8 mouse cellular contexts compared by ENCODE assay signal in genomic region chr9:104262016-104262762, GRCm38 (mm10). TPM values are rescaled to one million over a fixed set of nuclear protein-coding genes. Genes with fewer than 3 reads are reported as not detected.
DNase-seq lines count a peak whose midpoint lies in the region; ATAC-seq lines count a peak whose summit lies in the region.

No protein-coding gene starts in this region.

- peak; percentile 35; the same call in 1 of the 2 replicates for ATAC-seq in erythroblast, adult 5-6 weeks (replicated peaks; ENCODE audit: low FRiP score, poor library complexity, severe bottlenecking)
- ATAC-seq in intestine, embryonic 14.5 days (replicated peaks; ENCODE audit: low FRiP score, low TSS enrichment, low read depth): peak; percentile 63
- peak; percentile 48 for ATAC-seq in liver, embryonic 12.5 days
- ATAC-seq in neural tube, embryonic 11.5 days (ENCODE audit: insufficient read depth, low FRiP score, low TSS enrichment): peak; percentile 65

- peaks cover 17% of the 10 kb centered on the region for H3K4me1 ChIP-seq in intestine, embryonic 14.5 days (replicated peaks; ENCODE audit: control insufficient read depth, insufficient read depth, low read length)
- H3K4me1 ChIP-seq in liver, embryonic 12.5 days: peaks cover 35% of the 10 kb centered on the region
- H3K4me1 ChIP-seq in neural tube, embryonic 11.5 days (ENCODE audit: control insufficient read depth, insufficient read depth, low read length): 0 out of 2 replicates have a peak, but pooled peaks cover 2% of the 10 kb centered on the region

- H3K9me3 ChIP-seq in intestine, embryonic 14.5 days (ENCODE audit: control insufficient read depth, low read length): no peaks in the 10 kb centered on the region
- no peaks in the 10 kb centered on the region for H3K9me3 ChIP-seq in liver, embryonic 12.5 days (replicated peaks)
- no peaks in the 10 kb centered on the region for H3K9me3 ChIP-seq in neural tube, embryonic 11.5 days (ENCODE audit: control insufficient read depth, low read length)

- H3K27me3 ChIP-seq in intestine, embryonic 14.5 days (replicated peaks; ENCODE audit: control insufficient read depth, insufficient read depth, low read length): no peaks in the 10 kb centered on the region
- no peaks in the 10 kb centered on the region for H3K27me3 ChIP-seq in liver, embryonic 12.5 days (replicated peaks)
- no peaks in the 10 kb centered on the region for H3K27me3 ChIP-seq in neural tube, embryonic 11.5 days (ENCODE audit: control insufficient read depth, insufficient read depth, low read length)

- peak overlapping the region; percentile 77 for H3K4me3 ChIP-seq in intestine, embryonic 14.5 days (ENCODE audit: low read depth, low read length)
- peak overlapping the region; percentile 96 for H3K4me3 ChIP-seq in liver, embryonic 12.5 days
- H3K4me3 ChIP-seq in neural tube, embryonic 11.5 days (ENCODE audit: low read depth, low read length): peak overlapping the region; percentile 94

- peak overlapping the region; percentile 87 for H3K27ac ChIP-seq in intestine, embryonic 14.5 days (ENCODE audit: low read depth)
- peak overlapping the region; percentile 83 for H3K27ac ChIP-seq in liver, embryonic 12.5 days
- H3K27ac ChIP-seq in neural tube, embryonic 11.5 days (ENCODE audit: low read depth, low read length): peak overlapping the region; percentile 81

- DNase-seq in lung, adult 18-20 months: peak; percentile 41 to 48
- no peak for DNase-seq in lung, postnatal 25 days (ENCODE audit: low spot score)
- peak; percentile 16 for DNase-seq in T-cell, adult 2 months (ENCODE audit: low spot score)
- DNase-seq in intestine, embryonic 14.5 days (ENCODE audit: low spot score): no peak
- no peak for DNase-seq in neural tube, embryonic 11.5 days (ENCODE audit: low spot score)
- no peak for DNase-seq in ovary, postnatal 10 days (ENCODE audit: low spot score)

- 0 out of 2 replicates have a peak, but pooled peaks cover 4% of the 10 kb centered on the region for H3K36me3 ChIP-seq in intestine, embryonic 14.5 days (ENCODE audit: control insufficient read depth, insufficient read depth, low read length)
- H3K36me3 ChIP-seq in liver, embryonic 12.5 days: no peaks in the 10 kb centered on the region
- H3K36me3 ChIP-seq in neural tube, embryonic 11.5 days (ENCODE audit: control insufficient read depth, insufficient read depth, low read length): no peaks in the 10 kb centered on the region

- WGBS in intestine, embryonic 14.5 days: 1% methylated on average over 31 of the region's 46 CpGs
- under 1% methylated on average over 44 of the region's 46 CpGs for WGBS in liver, embryonic 12.5 days (ENCODE audit: insufficient replicate concordance)
- under 1% methylated on average over 38 of the region's 46 CpGs for WGBS in neural tube, embryonic 11.5 days

- peak overlapping the region; percentile 78 for H3K4me2 ChIP-seq in intestine, embryonic 14.5 days (ENCODE audit: low read length)
- H3K4me2 ChIP-seq in liver, embryonic 12.5 days: peak overlapping the region; percentile 87
- H3K4me2 ChIP-seq in neural tube, embryonic 11.5 days (ENCODE audit: low read depth): peak overlapping the region; percentile 66

- H3K9ac ChIP-seq in intestine, embryonic 14.5 days (ENCODE audit: low read length): peak overlapping the region; percentile 89
- peak overlapping the region; percentile 89 for H3K9ac ChIP-seq in liver, embryonic 12.5 days
- peak overlapping the region; percentile 87 for H3K9ac ChIP-seq in neural tube, embryonic 11.5 days (ENCODE audit: low read length)

RNA-seq across cellular contexts. Expression of gene Dnajc13, which starts 0.5 kb away (rescaled TPM):
- 38.7 and 57.8 TPM in 2 replicates for total RNA-seq in erythroblast, adult 5-6 weeks (2015; ENCODE audit: low replicate concordance)
- total RNA-seq in erythroblast, adult 5-6 weeks (2017; ENCODE audit: low replicate concordance): 14.1 and 27.8 TPM in 2 replicates
- polyA plus RNA-seq in intestine, embryonic 14.5 days (2014; fragmentation: Nextera tagmentation; extraction: Ambion mirVana): 30.3 and 34.7 TPM in 2 replicates
- 11.6 and 12.1 TPM in 2 replicates for polyA plus RNA-seq in liver, embryonic 12.5 days (2016; fragmentation: Nextera tagmentation; extraction: Ambion mirVana)
- 23.3 and 26.8 TPM in 2 replicates for polyA plus RNA-seq in neural tube, embryonic 11.5 days (2014; fragmentation: Nextera tagmentation; extraction: Ambion mirVana)

Comparison
In these comparisons a context has a peak if more than half of its experiments do, and no peak if none do; other contexts are left out.
1. DNase-seq: peak in lung, adult 18-20 months (2 of 2) and T-cell, adult 2 months (single experiment); none in lung, postnatal 25 days (single experiment), intestine, embryonic 14.5 days (single experiment), neural tube, embryonic 11.5 days (single experiment) and ovary, postnatal 10 days (single experiment).
2. Peak in every context shown above with its lines, with median percentiles within 50 percentile points of each other: ATAC-seq, H3K27ac ChIP-seq, H3K4me2 ChIP-seq, H3K4me3 ChIP-seq and H3K9ac ChIP-seq.